Mouse (Mus musculus): ENCODE measurements around the gene Foxd4. TPM values are rescaled to one million over a fixed set of nuclear protein-coding genes. Genes with fewer than 3 reads are reported as not detected.

Gene Foxd4
- polyA plus RNA-seq, 1 experiment from 2014 or later, result not detected

- no peak overlapping the region for H3K9ac ChIP-seq (ENCODE audit: low read length)
- WGBS, result 0% methylated on average over 2 of the region's 2 CpGs
- H3K36me3 ChIP-seq (ENCODE audit: control insufficient read depth, insufficient read depth, low read length), result no peaks in the 10 kb centered on the region
- H3K9me3 ChIP-seq (ENCODE audit: control insufficient read depth, low read length), result no peaks in the 10 kb centered on the region
- DNase-seq (ENCODE audit: low spot score) (no peak), ATAC-seq (ENCODE audit: insufficient number of reproducible peaks, low FRiP score, low TSS enrichment, low read depth) (no peak)
- H3K4me1 ChIP-seq (ENCODE audit: control insufficient read depth, insufficient read depth, low read length), result peaks cover 6% of the 10 kb centered on the region; the same call in 1 of the 2 replicates
- H3K27ac ChIP-seq (replicated peaks; ENCODE audit: low read depth, low read length), result no peak overlapping the region
- peaks cover 49% of the 10 kb centered on the region for H3K27me3 ChIP-seq (ENCODE audit: control insufficient read depth, insufficient read depth, low read length)
- no peak overlapping the region for H3K4me3 ChIP-seq (ENCODE audit: low read depth, low read length)
- no peak overlapping the region for H3K4me2 ChIP-seq (ENCODE audit: low read depth, severe bottlenecking)
Measured at GRCm38 (mm10) chr19:24902256-24902655, 1.3 kb upstream of the Foxd4 start.

GRCm38 (mm10) chr19:24901666-24902065 is 669 bp upstream of the Foxd4 start:
- Histone ChIP-seq H3K4me2 (ENCODE audit: low read depth, severe bottlenecking) (no peak overlapping the region), H3K4me3 (ENCODE audit: low read depth, low read length) (no peak overlapping the region), H3K27me3 (ENCODE audit: control insufficient read depth, insufficient read depth, low read length) (peaks cover 55% of the 10 kb centered on the region), H3K9me3 (ENCODE audit: control insufficient read depth, low read length) (no peaks in the 10 kb centered on the region), H3K36me3 (ENCODE audit: control insufficient read depth, insufficient read depth, low read length) (no peaks in the 10 kb centered on the region), H3K4me1 (ENCODE audit: control insufficient read depth, insufficient read depth, low read length) (peaks cover 7% of the 10 kb centered on the region; the same call in 1 of the 2 replicates), H3K27ac (replicated peaks; ENCODE audit: low read depth, low read length) (no peak overlapping the region), H3K9ac (ENCODE audit: low read length) (no peak overlapping the region)
- no peak for ATAC-seq (ENCODE audit: insufficient number of reproducible peaks, low FRiP score, low TSS enrichment, low read depth)
- WGBS, result 8% methylated on average over 3 of the region's 3 CpGs
- DNase-seq (ENCODE audit: low spot score), result no peak

GRCm38 (mm10) chr19:24899578-24900544 is 1.1 kb downstream of the Foxd4 start:
- ATAC-seq (ENCODE audit: insufficient number of reproducible peaks, low FRiP score, low TSS enrichment, low read depth) (no peak), DNase-seq (ENCODE audit: low spot score) (peak; percentile 74)
- Histone ChIP-seq H3K9ac (ENCODE audit: low read length) (no peak overlapping the region), H3K4me2 (ENCODE audit: low read depth, severe bottlenecking) (peak overlapping the region; percentile 71), H3K9me3 (ENCODE audit: control insufficient read depth, low read length) (no peaks in the 10 kb centered on the region), H3K27ac (replicated peaks; ENCODE audit: low read depth, low read length) (no peak overlapping the region), H3K4me3 (ENCODE audit: low read depth, low read length) (peak overlapping the region; percentile 32), H3K4me1 (ENCODE audit: control insufficient read depth, insufficient read depth, low read length) (peaks cover 7% of the 10 kb centered on the region; the same call in 1 of the 2 replicates), H3K36me3 (ENCODE audit: control insufficient read depth, insufficient read depth, low read length) (no peaks in the 10 kb centered on the region), H3K27me3 (ENCODE audit: control insufficient read depth, insufficient read depth, low read length) (peaks cover 59% of the 10 kb centered on the region)
- under 1% methylated on average over 83 of the region's 84 CpGs for WGBS

- ATAC-seq (ENCODE audit: insufficient number of reproducible peaks, low FRiP score, low TSS enrichment, low read depth), result no peak
Measured at GRCm38 (mm10) chr19:24898737-24899577, 2.0 kb downstream of the Foxd4 start.

GRCm38 (mm10) chr19:24897896-24898736 is 2.9 kb downstream of the Foxd4 start:
- peak; percentile 61 for DNase-seq (ENCODE audit: low spot score)
- Histone ChIP-seq H3K36me3 (ENCODE audit: control insufficient read depth, insufficient read depth, low read length) (no peaks in the 10 kb centered on the region), H3K4me3 (ENCODE audit: low read depth, low read length) (0 out of 2 replicates have a peak overlapping the region, but pooled peaks have one; percentile 8)

More at GRCm38 (mm10) chr19:24898737-24899577, 2.0 kb downstream of the Foxd4 start:
- DNase-seq (ENCODE audit: low spot score), result no peak
- peaks cover 7% of the 10 kb centered on the region; the same call in 1 of the 2 replicates for H3K4me1 ChIP-seq (ENCODE audit: control insufficient read depth, insufficient read depth, low read length)
- no peaks in the 10 kb centered on the region for H3K36me3 ChIP-seq (ENCODE audit: control insufficient read depth, insufficient read depth, low read length)
- peak overlapping the region; percentile 32; the same call in 1 of the 2 replicates for H3K4me3 ChIP-seq (ENCODE audit: low read depth, low read length)
- H3K9ac ChIP-seq (ENCODE audit: low read length), result no peak overlapping the region
- WGBS, result 4% methylated on average over 34 of the region's 34 CpGs
- peak overlapping the region; percentile 71; the same call in 1 of the 2 replicates for H3K4me2 ChIP-seq (ENCODE audit: low read depth, severe bottlenecking)
- H3K9me3 ChIP-seq (ENCODE audit: control insufficient read depth, low read length), result no peaks in the 10 kb centered on the region
- H3K27me3 ChIP-seq (ENCODE audit: control insufficient read depth, insufficient read depth, low read length), result peaks cover 59% of the 10 kb centered on the region
- no peak overlapping the region for H3K27ac ChIP-seq (replicated peaks; ENCODE audit: low read depth, low read length)

GRCm38 (mm10) chr19:24897006-24897895 is 3.7 kb downstream of the Foxd4 start:
- WGBS, result 1% methylated on average over 57 of the region's 57 CpGs
- H3K27ac ChIP-seq (replicated peaks; ENCODE audit: low read depth, low read length), result no peak overlapping the region

More at GRCm38 (mm10) chr19:24897896-24898736, 2.9 kb downstream of the Foxd4 start:
- H3K27me3 ChIP-seq (ENCODE audit: control insufficient read depth, insufficient read depth, low read length), result peaks cover 58% of the 10 kb centered on the region
- WGBS, result 2% methylated on average over 20 of the region's 20 CpGs
- H3K4me1 ChIP-seq (ENCODE audit: control insufficient read depth, insufficient read depth, low read length), result peaks cover 7% of the 10 kb centered on the region; the same call in 1 of the 2 replicates
- ATAC-seq (ENCODE audit: insufficient number of reproducible peaks, low FRiP score, low TSS enrichment, low read depth), result no peak
- no peak overlapping the region for H3K27ac ChIP-seq (replicated peaks; ENCODE audit: low read depth, low read length)
- H3K9ac ChIP-seq (ENCODE audit: low read length), result no peak overlapping the region
- H3K9me3 ChIP-seq (ENCODE audit: control insufficient read depth, low read length), result no peaks in the 10 kb centered on the region
- H3K4me2 ChIP-seq (ENCODE audit: low read depth, severe bottlenecking), result no peak overlapping the region

GRCm38 (mm10) chr19:24896536-24896935 is 4.5 kb downstream of the Foxd4 start:
- H3K27me3 ChIP-seq (ENCODE audit: control insufficient read depth, insufficient read depth, low read length), result peaks cover 43% of the 10 kb centered on the region
- ATAC-seq (ENCODE audit: insufficient number of reproducible peaks, low FRiP score, low TSS enrichment, low read depth), result no peak

More at GRCm38 (mm10) chr19:24897006-24897895, 3.7 kb downstream of the Foxd4 start:
- no peaks in the 10 kb centered on the region for H3K9me3 ChIP-seq (ENCODE audit: control insufficient read depth, low read length)
- 0 out of 2 replicates have a peak overlapping the region, but pooled peaks have one; percentile 8 for H3K4me3 ChIP-seq (ENCODE audit: low read depth, low read length)
- DNase-seq (ENCODE audit: low spot score), result peak; percentile 62
- ATAC-seq (ENCODE audit: insufficient number of reproducible peaks, low FRiP score, low TSS enrichment, low read depth), result no peak
- no peaks in the 10 kb centered on the region for H3K36me3 ChIP-seq (ENCODE audit: control insufficient read depth, insufficient read depth, low read length)
- no peak overlapping the region; the same call in 1 of the 2 replicates for H3K9ac ChIP-seq (ENCODE audit: low read length)
- peaks cover 50% of the 10 kb centered on the region for H3K27me3 ChIP-seq (ENCODE audit: control insufficient read depth, insufficient read depth, low read length)
- peaks cover 7% of the 10 kb centered on the region; the same call in 1 of the 2 replicates for H3K4me1 ChIP-seq (ENCODE audit: control insufficient read depth, insufficient read depth, low read length)
- H3K4me2 ChIP-seq (ENCODE audit: low read depth, severe bottlenecking), result peak overlapping the region; percentile 24; the same call in 1 of the 2 replicates

More at GRCm38 (mm10) chr19:24896536-24896935, 4.5 kb downstream of the Foxd4 start:
- peak; percentile 26 for DNase-seq (ENCODE audit: low spot score)
- H3K9me3 ChIP-seq (ENCODE audit: control insufficient read depth, low read length), result no peaks in the 10 kb centered on the region
- WGBS, result 12% methylated on average over 4 of the region's 4 CpGs
- H3K4me2 ChIP-seq (ENCODE audit: low read depth, severe bottlenecking), result no peak overlapping the region
- H3K4me3 ChIP-seq (ENCODE audit: low read depth, low read length), result no peak overlapping the region
- H3K27ac ChIP-seq (replicated peaks; ENCODE audit: low read depth, low read length), result no peak overlapping the region
- H3K4me1 ChIP-seq (ENCODE audit: control insufficient read depth, insufficient read depth, low read length), result peaks cover 7% of the 10 kb centered on the region; the same call in 1 of the 2 replicates
- no peaks in the 10 kb centered on the region for H3K36me3 ChIP-seq (ENCODE audit: control insufficient read depth, insufficient read depth, low read length)
- no peak overlapping the region for H3K9ac ChIP-seq (ENCODE audit: low read length)
